Mouse (Mus musculus) layer of hippocampus, adult 9-11 months (tissue): ENCODE results near the gene Calhm2.
A peak's percentile ranks its signal among the peaks of the same experiment; 100 is the strongest.
"Not testable (repeated sequence)": the region's sequence is repeated elsewhere in the genome, so short reads cannot be mapped to it uniquely, and the experiment has no call there.

Experiments used
- DNase-seq: peaks from one replicate; pipeline ENCODE4 v3.0.0; 2022

The Calhm2 gene

DNA sequence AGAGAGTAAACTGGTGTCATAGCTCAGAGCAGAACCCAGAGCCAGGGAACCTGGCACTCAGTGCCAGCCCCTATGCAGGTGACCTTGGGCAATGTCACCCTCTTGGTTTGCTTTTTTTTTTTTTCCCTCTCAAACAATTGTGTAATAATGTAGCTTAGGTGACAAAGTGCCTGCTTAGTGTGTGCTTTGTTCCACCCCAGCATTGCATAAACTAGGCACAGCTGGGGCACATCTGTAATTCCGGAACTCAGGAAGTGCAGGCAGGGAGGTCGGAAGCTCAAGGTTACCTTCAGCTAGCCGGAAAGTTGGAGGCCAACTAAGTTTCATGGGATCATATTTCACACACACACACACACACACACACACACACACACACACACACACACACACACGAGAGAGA is 11.8 kb upstream of the Calhm2 start:
- no peak for DNase-seq

DNA sequence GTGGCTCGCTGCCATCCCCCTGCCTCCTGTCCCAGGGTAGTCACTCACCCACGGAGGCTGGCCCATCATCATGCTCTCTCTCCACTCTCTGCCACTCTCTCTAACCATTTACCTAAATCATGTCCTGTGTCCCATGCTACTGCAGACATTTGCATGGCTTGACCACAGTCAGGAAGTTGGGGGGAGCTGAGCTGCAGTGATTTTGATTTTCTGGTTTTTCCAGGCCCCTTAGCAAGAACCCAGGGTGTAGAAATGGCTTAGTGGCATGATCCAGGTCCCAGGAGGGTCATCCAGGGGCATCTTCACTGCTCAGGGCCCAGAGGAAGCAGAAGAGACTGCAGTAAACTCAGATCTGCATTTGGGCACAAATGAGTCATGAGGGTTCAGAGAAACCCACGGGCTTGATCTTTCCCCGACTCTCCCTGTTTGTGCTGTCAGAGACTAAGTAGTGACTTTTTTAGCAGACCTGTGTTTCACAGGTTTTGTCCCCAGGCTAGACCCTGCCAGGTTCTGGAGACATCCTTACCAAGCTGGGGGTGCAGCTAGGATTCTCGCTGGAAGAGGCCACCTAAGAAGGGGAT is 10.3 kb upstream of the Calhm2 start:
- DNase-seq = no peak

DNA sequence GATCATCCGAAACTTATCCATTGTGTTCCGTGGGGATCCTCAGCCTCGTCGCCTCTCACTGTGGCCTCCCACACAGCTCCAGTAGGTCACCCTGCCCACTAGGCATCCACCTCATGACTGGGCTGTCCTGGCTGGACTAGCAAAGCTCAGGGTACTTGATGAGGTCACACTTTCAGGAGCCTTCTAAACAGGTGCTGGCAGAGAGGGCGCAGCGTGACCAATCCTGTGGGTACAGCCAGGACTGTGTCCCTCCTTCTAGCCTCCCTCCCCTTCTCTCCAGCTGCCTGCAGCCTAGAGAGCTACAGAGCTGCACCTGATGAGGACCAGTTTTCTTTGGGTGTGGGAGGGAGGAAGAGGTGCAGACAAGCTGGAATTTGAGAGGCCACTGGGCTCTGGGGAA is 6.1 kb upstream of the Calhm2 start, which contains the start of gene Calhm1:
Calhm1 (minus strand) TSS at position 101 of the 400 bp plus-strand sequence.
- no peak for DNase-seq

DNA sequence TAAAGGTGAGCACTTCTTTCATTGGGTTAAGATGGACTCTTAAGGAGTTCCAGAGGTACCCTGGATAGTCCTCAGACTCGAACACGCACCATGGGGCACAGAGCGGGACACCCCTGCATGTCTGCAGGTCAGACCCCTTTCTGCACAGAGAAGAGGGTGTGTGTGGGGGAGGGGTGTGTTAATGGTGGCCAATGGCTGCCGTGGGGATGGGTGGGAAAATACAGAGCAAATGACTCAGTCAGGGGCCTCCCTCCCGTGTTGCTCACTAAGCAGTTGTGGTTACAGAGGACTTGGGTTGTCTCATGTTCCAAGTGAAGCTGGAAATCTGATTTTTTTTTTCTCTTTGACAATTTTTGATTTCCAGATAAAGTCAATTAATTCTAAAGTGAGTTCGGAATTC is 4.3 kb upstream of the Calhm2 start:
- no peak for DNase-seq

DNA sequence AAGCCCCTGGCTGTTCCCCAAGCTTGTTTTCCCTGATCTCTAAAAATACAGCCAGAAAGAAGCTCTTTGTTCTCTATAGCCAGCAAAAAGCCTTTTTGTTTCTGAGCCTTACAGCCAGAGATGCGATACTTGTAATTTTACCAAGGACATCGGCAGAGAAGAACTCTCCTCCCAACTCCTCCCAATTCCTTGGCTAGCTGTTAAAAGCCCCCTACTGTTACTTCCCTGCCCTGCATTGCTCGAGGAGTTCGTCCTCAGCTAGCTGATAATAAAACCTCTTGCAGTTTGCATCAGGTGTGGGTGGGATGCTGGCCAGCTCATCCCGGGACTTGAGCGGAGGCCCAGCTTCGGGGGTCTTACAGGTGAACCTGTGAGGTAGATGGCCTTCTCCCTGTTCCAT is 1.5 kb upstream of the Calhm2 start:
- DNase-seq = not testable (repeated sequence)

GRCm38 (mm10) chr19:47137051-47137581 is 978 bp downstream of the Calhm2 start:
- DNase-seq = peak; percentile 78

DNA sequence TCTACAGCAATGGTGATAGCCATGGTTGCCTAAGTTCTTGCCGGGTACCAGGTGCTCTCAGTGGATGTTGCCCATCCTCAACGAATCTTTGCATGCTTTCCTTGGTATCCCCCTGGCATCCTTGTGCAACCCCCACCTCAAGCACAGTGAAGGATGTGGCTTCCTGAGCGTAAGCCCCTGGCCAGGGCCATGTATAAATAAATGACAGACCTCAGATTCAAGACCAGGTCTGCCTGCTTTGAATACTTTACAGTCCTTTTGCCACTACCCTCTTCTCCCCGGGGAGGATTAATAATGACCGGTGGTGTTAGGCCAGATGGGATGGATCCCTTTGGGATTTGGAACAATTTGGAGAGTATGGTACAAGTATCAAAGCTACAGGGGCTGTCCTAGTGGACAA is 1.9 kb downstream of the Calhm2 start:
- DNase-seq = no peak

- DNase-seq = no peak
These were observed 2.5 kb downstream of the Calhm2 start for GRCm38 (mm10) chr19:47135568-47135967.

GRCm38 (mm10) chr19:47133161-47133560 is 4.9 kb downstream of the Calhm2 start:
- DNase-seq = peak; percentile 57

GRCm38 (mm10) chr19:47130551-47131125 is 7.5 kb downstream of the Calhm2 start:
- DNase-seq = no peak

DNA sequence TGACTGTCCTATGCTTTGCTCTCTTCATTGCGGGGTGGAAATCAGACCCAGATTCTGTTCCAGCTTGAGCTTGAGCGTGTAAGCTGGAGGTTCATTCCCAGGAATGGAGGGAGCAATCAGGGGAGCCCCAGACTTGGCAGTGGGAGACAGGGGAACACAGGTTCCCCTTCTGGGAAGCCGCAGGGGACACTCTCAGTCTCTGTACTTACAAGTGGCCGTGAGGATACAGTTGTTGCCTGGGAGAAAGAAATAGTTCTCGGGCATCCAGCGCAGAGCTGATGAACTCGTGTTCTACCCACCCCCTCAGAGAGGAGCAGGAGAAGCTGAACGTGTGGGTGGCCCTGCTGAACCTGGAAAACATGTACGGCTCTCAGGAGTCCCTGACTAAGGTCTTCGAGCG is 9.3 kb downstream of the Calhm2 start:
- no peak for DNase-seq

DNA sequence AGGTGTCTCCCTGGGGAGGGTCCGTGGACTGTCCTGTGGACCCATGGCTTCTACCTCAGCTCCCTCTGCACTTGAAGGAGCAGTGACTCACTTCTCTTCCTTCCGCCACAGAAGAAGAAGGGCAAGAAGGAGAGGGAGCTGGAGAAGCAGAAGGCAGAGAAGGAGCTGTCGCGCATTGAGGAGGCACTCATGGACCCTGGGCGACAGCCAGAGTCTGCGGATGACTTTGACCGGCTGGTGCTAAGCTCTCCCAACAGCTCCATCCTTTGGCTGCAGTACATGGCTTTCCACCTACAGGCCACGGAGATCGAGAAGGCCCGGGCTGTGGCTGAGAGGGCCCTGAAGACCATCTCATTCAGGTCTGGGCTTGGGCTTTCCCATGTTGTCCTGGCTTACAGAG is 9.9 kb downstream of the Calhm2 start:
- no peak for DNase-seq

GRCm38 (mm10) chr19:47122802-47123201 is 15.3 kb downstream of the Calhm2 start:
- DNase-seq = no peak

DNA sequence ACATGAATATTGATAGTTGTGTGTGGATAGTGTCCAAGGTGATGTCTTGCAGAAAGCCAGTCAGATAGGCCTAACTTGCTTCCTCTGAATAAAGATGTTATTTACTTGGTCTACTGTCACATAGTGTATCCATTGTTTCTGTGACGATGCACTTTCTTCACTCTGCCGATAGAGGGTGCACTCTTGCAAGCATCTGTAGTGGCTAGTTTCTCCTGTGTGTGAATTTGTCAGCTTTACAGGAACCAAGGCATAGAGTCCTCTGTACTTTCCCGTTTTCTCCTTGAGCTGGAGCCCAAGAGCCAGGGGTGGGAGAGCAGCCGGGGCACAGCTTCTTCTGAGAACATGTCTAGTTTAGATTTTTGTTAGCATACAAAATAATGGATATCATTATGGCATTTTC is 17.0 kb downstream of the Calhm2 start:
- no peak for DNase-seq

- DNase-seq = peak; percentile 41
These were observed 19.5 kb downstream of the Calhm2 start for GRCm38 (mm10) chr19:47118634-47119033.

GRCm38 (mm10) chr19:47104641-47105271 is 33.3 kb downstream of the Calhm2 start:
- DNase-seq = no peak

DNA sequence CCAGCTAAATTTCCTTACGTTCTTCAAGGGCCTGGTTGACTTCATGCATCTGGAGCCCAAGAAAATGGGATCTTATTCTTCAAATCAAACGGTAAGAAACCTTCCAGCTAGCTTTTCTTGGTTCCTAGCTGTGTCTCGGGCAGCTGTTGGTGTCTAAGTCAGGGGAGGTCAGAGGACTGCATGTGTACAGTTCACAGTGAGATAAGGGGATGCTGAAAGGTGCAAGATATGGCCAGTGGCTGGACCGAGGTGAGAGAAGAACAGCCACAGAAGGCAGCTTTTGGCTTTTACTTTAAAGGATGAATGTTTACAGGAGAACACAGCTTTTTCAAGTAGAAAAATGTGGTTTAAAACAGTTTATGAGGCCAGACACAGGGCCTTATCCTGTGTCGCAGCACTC is 37.0 kb downstream of the Calhm2 start:
- no peak for DNase-seq

DNA sequence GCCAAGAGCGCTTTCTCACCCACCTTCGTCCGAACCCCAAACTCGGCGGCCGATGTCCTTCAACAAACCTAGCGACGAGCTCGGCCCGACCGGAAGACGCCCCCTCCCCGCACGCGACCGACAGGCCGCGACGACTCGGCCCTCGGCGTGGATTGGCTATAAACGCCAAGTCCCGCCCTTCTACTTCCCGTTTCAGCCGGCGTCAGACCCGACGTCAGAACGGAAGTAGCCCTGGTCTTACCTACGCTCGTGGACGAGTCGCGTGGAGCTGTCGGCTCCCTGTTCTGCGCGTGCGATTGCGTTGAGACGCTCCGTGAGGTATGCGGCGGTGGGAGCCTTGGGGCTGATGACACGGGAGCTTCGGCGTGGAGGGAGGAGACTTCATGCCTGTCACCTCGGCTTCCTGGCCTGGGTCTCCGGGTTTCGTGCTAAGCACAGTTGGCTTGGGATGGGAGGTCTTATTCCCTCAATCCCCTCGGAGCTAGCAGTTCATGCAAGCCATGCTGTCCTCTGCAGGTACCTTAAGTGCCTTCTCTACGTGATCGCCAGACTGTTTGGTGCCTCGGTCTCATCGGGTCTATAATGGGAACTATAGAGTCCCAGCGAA is 47.4 kb downstream of the Calhm2 start, which contains the start of the genes Usmg5 and Pdcd11:
Usmg5 (minus strand) TSS at position 98 of the 607 bp plus-strand sequence.
Pdcd11 (plus strand) TSS at position 219 of the 607 bp plus-strand sequence.
- peak; percentile 97 for DNase-seq

DNA sequence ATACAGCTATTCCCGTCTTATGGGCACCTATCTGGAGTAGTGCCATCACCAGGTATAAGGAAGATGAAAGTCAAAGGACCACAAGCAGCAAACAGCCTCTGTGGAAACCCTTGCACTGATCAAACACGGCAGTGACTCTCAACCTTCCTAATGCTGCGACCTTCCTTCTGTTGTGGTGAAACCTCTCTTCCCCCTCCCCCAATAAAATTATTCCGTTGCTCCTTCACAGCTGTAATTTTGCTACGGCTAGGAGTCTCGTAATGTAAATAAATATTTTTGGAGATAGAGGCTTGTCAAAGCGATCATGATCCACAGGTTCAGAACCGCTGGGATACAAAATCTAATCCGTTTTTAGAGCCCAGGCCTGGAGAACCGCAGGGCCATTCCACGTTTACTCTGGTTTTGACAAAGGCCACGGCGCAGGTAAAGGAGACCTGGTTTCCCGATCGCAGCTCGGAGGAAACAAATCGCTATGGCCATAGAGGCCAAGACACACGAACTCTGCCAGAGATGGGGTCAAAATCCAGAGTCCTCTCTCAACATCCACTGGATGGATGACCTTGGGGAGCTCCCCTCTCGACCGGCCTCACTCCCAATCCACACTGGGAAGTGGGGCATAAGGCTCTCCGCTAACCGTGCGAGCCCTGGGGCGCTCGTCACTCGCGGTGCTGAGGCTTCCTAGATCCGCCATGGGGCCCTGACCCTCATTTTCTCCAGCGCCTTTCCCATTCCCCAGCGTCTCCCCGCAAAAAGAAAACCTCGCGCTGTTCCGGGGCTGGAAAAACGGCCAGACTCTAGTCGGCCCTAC is 48.2 kb downstream of the Calhm2 start:
- no peak for DNase-seq

DNA sequence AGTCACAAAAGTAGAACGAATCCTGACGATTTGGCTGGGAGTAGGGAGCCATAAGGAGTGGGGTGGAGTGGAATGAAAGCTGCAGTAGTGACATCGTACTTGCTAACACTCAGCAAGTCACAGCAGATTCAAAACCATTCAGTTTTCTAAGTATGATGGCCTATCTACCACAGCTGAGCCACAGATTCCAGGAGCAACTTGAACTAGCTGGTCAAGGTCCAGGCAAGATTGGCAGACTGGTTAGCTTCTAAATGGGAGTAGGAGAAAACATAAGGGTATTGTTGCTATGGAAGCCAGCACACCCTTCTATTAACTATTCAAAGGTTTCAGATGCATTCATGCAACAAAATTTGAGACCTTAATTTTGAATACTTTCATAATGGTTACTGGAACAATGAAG is 49.9 kb downstream of the Calhm2 start:
- no peak for DNase-seq

- peak; percentile 84 for DNase-seq
These were observed 70.0 kb downstream of the Calhm2 start for GRCm38 (mm10) chr19:47067924-47068611.
